Mouse (Mus musculus) C2C12 (cell line): ENCODE results near the gene Zfp11. TPM values are rescaled to one million over a fixed set of nuclear protein-coding genes. Genes with fewer than 3 reads are reported as not detected.
"Not testable (repeated sequence)": the region's sequence is repeated elsewhere in the genome, so short reads cannot be mapped to it uniquely, and the experiment has no call there.

Experiments
- H3K27me3 ChIP-seq: one replicate; pipeline ENCODE4 v1.6.1; 2011; ENCODE audit not compliant: control insufficient read depth, insufficient read depth, insufficient read length
- H3K36me3 ChIP-seq: one replicate; pipeline ENCODE4 v1.6.1; 2011; ENCODE audit not compliant: control insufficient read depth, insufficient read depth
- H3K4me3 ChIP-seq: one replicate; pipeline ENCODE4 v1.5.1; 2011; ENCODE audit warnings: mild to moderate bottlenecking, control low read depth; ENCODE audit not compliant: poor library complexity, insufficient read depth, severe bottlenecking
- H3K79me2 ChIP-seq: one replicate; pipeline ENCODE4 v1.6.1; 2011; ENCODE audit not compliant: control insufficient read depth, insufficient read depth
- H3K79me3 ChIP-seq: one replicate; pipeline ENCODE4 v1.6.1; 2011; ENCODE audit warnings: low read depth, control low read depth
- H3ac ChIP-seq: one replicate; pipeline ENCODE3; 2011; ENCODE audit warnings: low read depth; ENCODE audit not compliant: control insufficient read depth, insufficient read length
- CEBPB ChIP-seq: IDR thresholded peaks from one replicate; pipeline ENCODE4 v1.6.1; 2011; ENCODE audit warnings: low read depth, mild to moderate bottlenecking, control low read depth, moderate library complexity
- CTCF ChIP-seq: IDR thresholded peaks from one replicate; pipeline ENCODE4 v1.5.1; 2011; ENCODE audit not compliant: control insufficient read depth, insufficient read depth, insufficient read length
- FOSL1 ChIP-seq: IDR thresholded peaks from one replicate; pipeline ENCODE4 v1.8.0; 2011; ENCODE audit warnings: mild to moderate bottlenecking, low read length; ENCODE audit not compliant: poor library complexity, insufficient read depth, severe bottlenecking
- MAX ChIP-seq: IDR thresholded peaks from one replicate; pipeline ENCODE4 v1.6.1; 2011; ENCODE audit warnings: mild to moderate bottlenecking, control low read depth
- MYOD1 ChIP-seq: IDR thresholded peaks from one replicate; pipeline ENCODE4 v1.6.1; 2011; ENCODE audit warnings: low read depth; ENCODE audit not compliant: control insufficient read depth, insufficient read length
- MYOG ChIP-seq: IDR thresholded peaks from one replicate; pipeline ENCODE4 v1.6.1; 2011; ENCODE audit not compliant: control insufficient read depth, insufficient read length; ENCODE audit errors: extremely low read depth
- USF1 ChIP-seq: IDR thresholded peaks from one replicate; pipeline ENCODE4 v1.6.1; 2011; ENCODE audit warnings: low read depth, mild to moderate bottlenecking, control low read depth, moderate library complexity
- polyA plus RNA-seq: library from polyadenylated mRNA; unstranded; fragments of >200 nt; fragmentation: generic; extraction: Trizol; gene quantifications from one replicate; pipeline ENCODE4 v1.2.1, GENCODE M21; 2012; ENCODE audit warnings: missing spikeins

The Zfp11 gene
- polyA plus RNA-seq, 1 experiment = 1.2 TPM

DNA sequence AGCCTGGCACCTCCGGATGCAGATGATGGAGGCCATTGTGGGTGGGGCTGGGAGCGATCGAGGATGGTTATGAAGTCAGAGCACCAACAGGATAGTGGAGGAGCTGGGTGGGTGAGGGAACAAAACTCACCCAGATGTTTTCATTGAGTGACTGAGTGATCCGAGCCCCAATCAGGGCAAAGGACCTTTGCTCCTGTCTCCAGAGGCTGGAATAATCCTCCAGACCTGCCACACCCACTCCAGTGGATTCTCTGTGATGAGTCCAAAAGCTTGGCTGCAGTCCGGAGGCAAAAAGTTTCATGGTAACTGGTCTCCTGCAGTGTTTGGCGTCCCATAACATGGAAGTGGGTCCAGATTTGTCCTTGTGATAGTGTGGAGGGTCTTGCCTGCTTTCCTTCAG lies 43.8 kb downstream of the Zfp11 start:
- TF ChIP-seq USF1 (no peak), MYOD1 (no peak), MAX (no peak), FOSL1 (no peak), CEBPB (no peak), MYOG (no peak), CTCF (no peak)
- no peaks in the 10 kb centered on the region for H3K79me2 ChIP-seq
- H3K4me3 ChIP-seq = no peak overlapping the region
- H3K79me3 ChIP-seq = no peaks in the 10 kb centered on the region
- no peak overlapping the region for H3ac ChIP-seq
- no peaks in the 10 kb centered on the region for H3K36me3 ChIP-seq
- peaks cover 10% of the 10 kb centered on the region for H3K27me3 ChIP-seq

DNA sequence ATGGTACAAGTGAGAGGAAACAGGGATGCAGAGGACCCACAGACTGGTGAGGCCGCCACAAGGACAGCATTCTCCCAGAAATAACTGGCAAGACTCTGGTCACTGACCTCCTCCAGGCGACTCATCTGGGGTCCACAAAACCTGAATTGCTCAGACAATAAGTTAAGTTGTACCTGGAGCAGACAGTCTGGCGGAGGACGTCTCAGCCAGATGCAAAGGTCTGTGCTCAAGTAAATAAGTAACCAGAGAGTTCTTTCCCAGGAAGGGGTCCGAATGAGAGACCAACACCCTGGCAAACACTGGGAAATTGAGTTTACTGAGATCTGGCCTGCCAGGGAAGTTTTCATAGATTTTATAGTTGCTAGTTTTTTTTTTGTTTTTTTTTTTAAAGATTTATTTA lies 48.5 kb downstream of the Zfp11 start:
- TF ChIP-seq FOSL1 = no peak
- TF ChIP-seq MYOD1 = no peak
- no peak for TF ChIP-seq USF1
- no peak for TF ChIP-seq CEBPB
- TF ChIP-seq CTCF = no peak
- no peak for TF ChIP-seq MAX
- TF ChIP-seq MYOG = no peak
- Histone ChIP-seq H3K79me3 (no peaks in the 10 kb centered on the region), H3K79me2 (no peaks in the 10 kb centered on the region), H3K36me3 (no peaks in the 10 kb centered on the region), H3K27me3 (no peaks in the 10 kb centered on the region), H3ac (no peak overlapping the region), H3K4me3 (no peak overlapping the region)

DNA sequence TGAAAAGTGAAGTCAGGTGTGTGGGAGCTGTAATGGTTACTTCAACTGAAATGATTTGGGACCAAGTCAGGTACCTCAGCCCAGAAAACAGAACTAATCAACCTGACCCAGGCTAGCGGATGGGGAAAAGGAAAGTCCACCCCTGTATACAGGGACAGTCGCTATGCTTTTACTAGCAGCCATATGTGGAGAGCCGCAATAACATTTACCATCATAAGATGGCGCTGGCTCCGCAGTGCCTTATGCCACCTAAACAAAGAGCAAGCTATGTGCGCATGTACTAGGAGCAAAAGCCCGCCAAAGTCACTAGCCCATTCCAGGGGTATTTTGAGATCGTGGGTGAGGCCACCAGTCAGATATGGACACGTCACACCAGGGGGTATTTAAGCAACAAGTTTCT lies 49.3 kb downstream of the Zfp11 start:
- not testable (repeated sequence) for H3K36me3 ChIP-seq, H3K79me3 ChIP-seq, H3ac ChIP-seq, H3K79me2 ChIP-seq, H3K4me3 ChIP-seq, H3K27me3 ChIP-seq

DNA sequence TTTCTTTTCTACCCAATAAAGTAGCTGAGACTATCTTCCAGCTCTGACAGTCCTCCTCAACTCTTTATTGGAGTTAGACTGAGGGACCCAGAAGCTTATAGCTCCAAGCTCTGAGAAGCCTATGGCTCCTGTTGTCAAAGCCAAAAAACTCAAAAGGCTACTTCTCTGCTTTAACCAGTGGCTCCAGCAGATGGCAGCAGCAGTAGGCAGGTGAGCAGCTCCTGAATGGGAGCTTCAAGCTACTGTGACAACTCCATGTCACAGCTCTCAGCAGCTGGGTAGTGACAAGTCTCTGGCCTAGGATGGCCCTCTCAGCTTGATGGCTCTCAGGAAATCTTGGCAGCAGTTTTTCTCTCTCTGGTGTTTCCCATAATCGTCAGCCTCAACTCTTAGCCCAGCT lies 58.8 kb downstream of the Zfp11 start:
- TF ChIP-seq CTCF (no peak), CEBPB (no peak), FOSL1 (no peak), MYOD1 (no peak), USF1 (no peak), MYOG (no peak)
- Histone ChIP-seq H3ac (no peak overlapping the region), H3K27me3 (peaks cover 66% of the 10 kb centered on the region), H3K79me2 (no peaks in the 10 kb centered on the region), H3K79me3 (no peaks in the 10 kb centered on the region), H3K36me3 (no peaks in the 10 kb centered on the region), H3K4me3 (no peak overlapping the region)

DNA sequence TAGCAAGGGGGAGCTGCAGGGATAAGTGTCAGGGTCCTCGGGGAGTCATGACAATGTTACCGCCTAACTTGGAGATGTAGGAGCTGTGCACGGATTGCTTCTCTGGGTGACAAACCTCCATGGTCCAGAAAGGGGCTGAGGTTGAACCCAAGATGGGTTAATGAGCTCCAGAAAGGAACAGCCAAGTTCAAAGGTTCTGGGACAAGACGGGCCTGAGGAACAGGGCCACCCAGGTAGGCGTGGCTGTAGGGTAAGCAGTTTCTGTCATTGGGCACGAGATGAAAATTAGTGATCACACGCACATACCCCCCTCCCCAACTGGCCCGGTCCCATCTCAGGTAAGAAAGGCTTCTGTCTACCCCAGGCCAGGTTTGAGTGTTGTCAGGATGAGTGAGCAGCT lies 62.4 kb downstream of the Zfp11 start:
- H3K79me3 ChIP-seq = no peaks in the 10 kb centered on the region
- no peak for TF ChIP-seq MAX
- TF ChIP-seq CTCF = no peak
- no peak for TF ChIP-seq USF1
- TF ChIP-seq FOSL1 = no peak
- no peak for TF ChIP-seq MYOG
- no peak for TF ChIP-seq MYOD1
- no peak for TF ChIP-seq CEBPB
- no peak overlapping the region for H3K4me3 ChIP-seq
- H3ac ChIP-seq = no peak overlapping the region
- no peaks in the 10 kb centered on the region for H3K79me2 ChIP-seq
- peaks cover 61% of the 10 kb centered on the region for H3K27me3 ChIP-seq
- no peaks in the 10 kb centered on the region for H3K36me3 ChIP-seq

Other genes with a start within 250 kb of the Zfp11 start
- 29.1 TPM for gene Sfswap, start 168.9 kb downstream of the Zfp11 start, polyA plus RNA-seq
- gene Mmp17, start 85.9 kb downstream of the Zfp11 start, polyA plus RNA-seq = 0.26 TPM
- gene Sept14, start 38.4 kb upstream of the Zfp11 start, polyA plus RNA-seq = not detected
- gene Mrps17, start 45.4 kb upstream of the Zfp11 start, polyA plus RNA-seq = 146 TPM
- 31.9 TPM for gene Nipsnap2, start 55.0 kb upstream of the Zfp11 start, polyA plus RNA-seq
- 131 TPM for gene Psph, start 117.3 kb upstream of the Zfp11 start, polyA plus RNA-seq
- 48.6 TPM for gene Sumf2, start 176.9 kb upstream of the Zfp11 start, polyA plus RNA-seq
- gene Chchd2, start 217.4 kb upstream of the Zfp11 start, polyA plus RNA-seq = 856 TPM
- gene Zbed5, start 225.6 kb upstream of the Zfp11 start, polyA plus RNA-seq = 1.4 TPM
- gene Phkg1, start 228.4 kb upstream of the Zfp11 start, polyA plus RNA-seq = 0.15 TPM
- gene Nupr1l, start 238.4 kb upstream of the Zfp11 start, polyA plus RNA-seq = 0.28 TPM